Mouse (Mus musculus): ENCODE results near the gene Ermp1. TPM values are rescaled to one million over a fixed set of nuclear protein-coding genes. Genes with fewer than 3 reads are reported as not detected.

Gene Ermp1
- total and polyA plus RNA-seq, 3 experiments: 68.4 to 167 (median 82.0) TPM

- H3K9me3 ChIP-seq (replicated peaks; ENCODE audit: insufficient read depth, low read length): no peaks in the 10 kb centered on the region
- no peak for DNase-seq (ENCODE audit: low read depth, low spot score)
- peaks cover 9 to 10% of the 10 kb centered on the region in 2 experiments for H3K4me1 ChIP-seq (ENCODE audit: control insufficient read depth in 1 of 2, insufficient read depth in 2 of 2, low read length in 2 of 2)
- no peak for TF ChIP-seq TBP (IDR thresholded peaks at IDR 0.05; ENCODE audit: low read depth, low read length)
- peak; percentile 69; the same call in 1 of the 2 replicates for TF ChIP-seq HCFC1 (IDR thresholded peaks at IDR 0.05; ENCODE audit: low read depth, low read length)
- no peak overlapping the region for H3K27ac ChIP-seq (ENCODE audit: control insufficient read depth, low read depth, low read length)
- H3K9ac ChIP-seq (ENCODE audit: control insufficient read depth, low read depth, low read length, poor library complexity, severe bottlenecking): no peak overlapping the region
- peaks cover 0 to 10% of the 10 kb centered on the region in 2 experiments; a peak in 2 of 4 replicates for H3K36me3 ChIP-seq (ENCODE audit: control insufficient read depth in 1 of 2, insufficient read depth in 2 of 2, low read length in 2 of 2)
- no peaks in the 10 kb centered on the region for H3K79me2 ChIP-seq (ENCODE audit: control insufficient read depth, insufficient read depth, low read length, poor library complexity)
- peaks cover 0 to 2% of the 10 kb centered on the region in 2 experiments; a peak in 1 of 4 replicates for H3K27me3 ChIP-seq (ENCODE audit: control insufficient read depth in 1 of 2, insufficient read depth in 2 of 2, low read length in 2 of 2)
- no peak overlapping the region for H3K4me3 ChIP-seq (ENCODE audit: control insufficient read depth in 1 of 2, insufficient read depth in 1 of 2, low read depth in 2 of 2, low read length in 2 of 2)
Measured at GRCm38 (mm10) chr19:29657033-29657432, 8.8 kb upstream of the Ermp1 start.

- Histone ChIP-seq H3K9ac (ENCODE audit: control insufficient read depth, low read depth, low read length, poor library complexity, severe bottlenecking) (no peak overlapping the region), H3K4me3 (ENCODE audit: control insufficient read depth in 1 of 2, insufficient read depth in 1 of 2, low read depth in 2 of 2, low read length in 2 of 2) (no peak overlapping the region), H3K27me3 (ENCODE audit: control insufficient read depth in 1 of 2, insufficient read depth in 2 of 2, low read length in 2 of 2) (peaks cover 0 to 2% of the 10 kb centered on the region in 2 experiments; a peak in 1 of 4 replicates), H3K27ac (ENCODE audit: control insufficient read depth, low read depth, low read length) (no peak overlapping the region), H3K4me1 (ENCODE audit: control insufficient read depth in 1 of 2, insufficient read depth in 2 of 2, low read length in 2 of 2) (peaks cover 9% of the 10 kb centered on the region in 2 experiments), H3K79me2 (ENCODE audit: control insufficient read depth, insufficient read depth, low read length, poor library complexity) (no peaks in the 10 kb centered on the region), H3K36me3 (ENCODE audit: control insufficient read depth in 1 of 2, insufficient read depth in 2 of 2, low read length in 2 of 2) (peaks cover 0 to 10% of the 10 kb centered on the region in 2 experiments; a peak in 2 of 4 replicates), H3K9me3 (replicated peaks; ENCODE audit: insufficient read depth, low read length) (no peaks in the 10 kb centered on the region)
- no peak for DNase-seq (ENCODE audit: low read depth, low spot score)
- TF ChIP-seq ETS1 (IDR thresholded peaks at IDR 0.05; ENCODE audit: low read depth, low read length) (0 out of 2 replicates have a peak, but pooled peaks have one; percentile 8), EP300 (IDR thresholded peaks at IDR 0.05; ENCODE audit: low read depth in 1 of 2, low read length in 2 of 2) (no peak)
Measured at GRCm38 (mm10) chr19:29656620-29657019, 8.4 kb upstream of the Ermp1 start.

- H3K4me1 ChIP-seq (ENCODE audit: control insufficient read depth in 1 of 2, insufficient read depth in 2 of 2, low read length in 2 of 2): peaks cover 5 to 6% of the 10 kb centered on the region in 2 experiments
- TF ChIP-seq MAFK (IDR thresholded peaks at IDR 0.05; ENCODE audit: borderline replicate concordance, low read depth, low read length): peak; percentile 94
- no peak for TF ChIP-seq ETS1 (IDR thresholded peaks at IDR 0.05; ENCODE audit: low read depth, low read length)
- no peak for DNase-seq (ENCODE audit: low read depth, low spot score)
- no peak overlapping the region for H3K4me3 ChIP-seq (ENCODE audit: control insufficient read depth in 1 of 2, insufficient read depth in 1 of 2, low read depth in 2 of 2, low read length in 2 of 2)
- H3K27ac ChIP-seq (ENCODE audit: control insufficient read depth, low read depth, low read length): no peak overlapping the region
- peaks cover 0 to 8% of the 10 kb centered on the region in 2 experiments; a peak in 2 of 4 replicates for H3K36me3 ChIP-seq (ENCODE audit: control insufficient read depth in 1 of 2, insufficient read depth in 2 of 2, low read length in 2 of 2)
- no peak overlapping the region for H3K9ac ChIP-seq (ENCODE audit: control insufficient read depth, low read depth, low read length, poor library complexity, severe bottlenecking)
- no peaks in the 10 kb centered on the region for H3K79me2 ChIP-seq (ENCODE audit: control insufficient read depth, insufficient read depth, low read length, poor library complexity)
- peaks cover 0 to 2% of the 10 kb centered on the region in 2 experiments; a peak in 1 of 4 replicates for H3K27me3 ChIP-seq (ENCODE audit: control insufficient read depth in 1 of 2, insufficient read depth in 2 of 2, low read length in 2 of 2)
- H3K9me3 ChIP-seq (replicated peaks; ENCODE audit: insufficient read depth, low read length): no peaks in the 10 kb centered on the region
Measured at GRCm38 (mm10) chr19:29656029-29656428, 7.8 kb upstream of the Ermp1 start.

GRCm38 (mm10) chr19:29655148-29655547 is 6.9 kb upstream of the Ermp1 start:
- no peaks in the 10 kb centered on the region for H3K79me2 ChIP-seq (ENCODE audit: control insufficient read depth, insufficient read depth, low read length, poor library complexity)
- H3K36me3 ChIP-seq (ENCODE audit: control insufficient read depth in 1 of 2, insufficient read depth in 2 of 2, low read length in 2 of 2): peaks cover 0 to 7% of the 10 kb centered on the region in 2 experiments; a peak in 2 of 4 replicates
- H3K4me1 ChIP-seq (ENCODE audit: control insufficient read depth in 1 of 2, insufficient read depth in 2 of 2, low read length in 2 of 2): peaks cover 4 to 5% of the 10 kb centered on the region in 2 experiments
- DNase-seq (ENCODE audit: low read depth, low spot score): no peak
- no peak for TF ChIP-seq MYB (IDR thresholded peaks at IDR 0.05; ENCODE audit: low read depth, low read length)
- no peak for TF ChIP-seq ELF1 (IDR thresholded peaks at IDR 0.05; ENCODE audit: low read depth, low read length)
- no peak for TF ChIP-seq RAD21 (IDR thresholded peaks at IDR 0.05; ENCODE audit: low read depth, low read length)
- TF ChIP-seq POLR2AphosphoS2 (IDR thresholded peaks at IDR 0.05; ENCODE audit: low read length): no peak
- H3K27me3 ChIP-seq (ENCODE audit: control insufficient read depth in 1 of 2, insufficient read depth in 2 of 2, low read length in 2 of 2): peaks cover 0 to 2% of the 10 kb centered on the region in 2 experiments; a peak in 1 of 4 replicates
- H3K27ac ChIP-seq (ENCODE audit: control insufficient read depth, low read depth, low read length): no peak overlapping the region
- H3K9me3 ChIP-seq (replicated peaks; ENCODE audit: insufficient read depth, low read length): no peaks in the 10 kb centered on the region
- no peak overlapping the region for H3K9ac ChIP-seq (ENCODE audit: control insufficient read depth, low read depth, low read length, poor library complexity, severe bottlenecking)
- no peak overlapping the region for H3K4me3 ChIP-seq (ENCODE audit: control insufficient read depth in 1 of 2, insufficient read depth in 1 of 2, low read depth in 2 of 2, low read length in 2 of 2)

All from MEL (cell line).